Mouse (Mus musculus): ENCODE measurements around the gene Lcp2. TPM values are rescaled to one million over a fixed set of nuclear protein-coding genes. Genes with fewer than 3 reads are reported as not detected.

Gene Lcp2
- polyA plus RNA-seq, 1 experiment from 2014 or later = 1.8 TPM

DNA sequence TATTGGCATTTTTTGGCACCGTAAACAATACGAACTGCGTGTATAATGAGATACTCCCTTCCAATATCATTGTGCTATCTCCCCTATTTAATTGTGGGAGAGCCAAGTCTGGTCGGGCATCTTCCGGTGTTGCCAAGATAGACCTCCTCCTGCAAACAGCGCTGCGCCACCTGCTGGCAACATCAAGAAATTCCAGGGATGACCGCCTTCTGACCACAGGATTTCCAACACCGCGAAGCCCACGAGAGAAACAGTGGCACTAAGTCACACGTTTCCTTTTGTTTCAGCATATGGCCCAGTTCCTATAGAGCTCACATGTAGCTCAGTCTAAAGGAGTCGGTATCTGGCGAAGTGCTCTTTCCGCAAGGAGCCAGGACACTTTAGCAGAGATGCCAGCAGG is 27.1 kb downstream of the Lcp2 start:
- H3K4me2 ChIP-seq = peak overlapping the region; percentile 29; the same call in 1 of the 2 replicates
- ATAC-seq (ENCODE audit: low FRiP score) = peak; percentile 63; the same call in 1 of the 2 replicates
- no peak overlapping the region for H3K4me3 ChIP-seq
- 0 out of 2 replicates have a peak, but pooled peaks cover 3% of the 10 kb centered on the region for H3K4me1 ChIP-seq (replicated peaks)
- no peaks in the 10 kb centered on the region for H3K9me3 ChIP-seq
- 17% methylated on average over 15 of the region's 15 CpGs for WGBS
- no peak overlapping the region for H3K9ac ChIP-seq
- no peak overlapping the region for H3K27ac ChIP-seq
- no peaks in the 10 kb centered on the region for H3K36me3 ChIP-seq
- H3K27me3 ChIP-seq = 0 out of 2 replicates have a peak, but pooled peaks cover 2% of the 10 kb centered on the region

- Histone ChIP-seq H3K9me3 (no peaks in the 10 kb centered on the region), H3K9ac (no peak overlapping the region), H3K4me3 (no peak overlapping the region), H3K27me3 (0 out of 2 replicates have a peak, but pooled peaks cover 2% of the 10 kb centered on the region), H3K27ac (no peak overlapping the region), H3K4me1 (replicated peaks) (peaks cover 11% of the 10 kb centered on the region; the same call in 1 of the 2 replicates), H3K36me3 (no peaks in the 10 kb centered on the region), H3K4me2 (no peak overlapping the region)
- 90% methylated on average over 2 of the region's 2 CpGs for WGBS
- ATAC-seq (ENCODE audit: low FRiP score) = no peak
Observed at GRCm38 (mm10) chr11:34077870-34078269, 31.1 kb downstream of the Lcp2 start.

DNA sequence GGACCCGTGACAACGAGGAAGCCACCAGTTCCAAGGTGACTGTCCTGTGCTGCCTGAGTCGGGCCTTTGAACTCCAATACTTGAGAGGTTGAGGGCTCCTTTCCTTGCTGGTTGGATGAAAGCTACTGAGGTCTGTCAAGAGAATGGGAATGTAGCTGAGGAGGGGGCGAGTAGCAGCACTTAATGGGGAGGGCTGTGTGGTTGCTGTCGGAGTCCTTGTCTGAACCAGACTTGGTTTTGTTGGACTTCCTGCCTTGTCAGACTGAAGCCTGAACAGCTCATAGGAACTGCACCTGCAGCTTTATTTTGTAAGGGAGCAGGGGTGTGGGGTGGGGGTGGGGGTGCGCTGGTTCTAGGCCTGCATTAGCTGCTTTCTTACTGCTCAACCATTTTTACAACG is 31.9 kb downstream of the Lcp2 start:
- Histone ChIP-seq H3K9ac (no peak overlapping the region), H3K4me1 (replicated peaks) (peaks cover 11% of the 10 kb centered on the region; the same call in 1 of the 2 replicates), H3K4me2 (no peak overlapping the region), H3K27ac (no peak overlapping the region), H3K36me3 (no peaks in the 10 kb centered on the region), H3K9me3 (no peaks in the 10 kb centered on the region), H3K4me3 (no peak overlapping the region), H3K27me3 (0 out of 2 replicates have a peak, but pooled peaks cover 2% of the 10 kb centered on the region)
- ATAC-seq (ENCODE audit: low FRiP score) = no peak
- WGBS = 90% methylated on average over 7 of the region's 7 CpGs

GRCm38 (mm10) chr11:34079542-34080464 is 33.1 kb downstream of the Lcp2 start:
- H3K9me3 ChIP-seq = no peaks in the 10 kb centered on the region
- WGBS = 66% methylated on average over 6 of the region's 6 CpGs
- peak overlapping the region; percentile 60 for H3K27ac ChIP-seq
- H3K27me3 ChIP-seq = no peaks in the 10 kb centered on the region
- no peak for ATAC-seq (ENCODE audit: low FRiP score)
- peaks cover 9% of the 10 kb centered on the region; the same call in 1 of the 2 replicates for H3K4me1 ChIP-seq (replicated peaks)
- H3K36me3 ChIP-seq = no peaks in the 10 kb centered on the region
- no peak overlapping the region for H3K4me2 ChIP-seq
- H3K9ac ChIP-seq = no peak overlapping the region
- H3K4me3 ChIP-seq = no peak overlapping the region

GRCm38 (mm10) chr11:34083795-34084194 is 37.1 kb downstream of the Lcp2 start:
- Histone ChIP-seq H3K9ac (no peak overlapping the region), H3K4me1 (replicated peaks) (peaks cover 9% of the 10 kb centered on the region; the same call in 1 of the 2 replicates), H3K9me3 (no peaks in the 10 kb centered on the region), H3K4me2 (no peak overlapping the region), H3K4me3 (no peak overlapping the region), H3K27me3 (no peaks in the 10 kb centered on the region), H3K36me3 (no peaks in the 10 kb centered on the region), H3K27ac (no peak overlapping the region)
- no peak for ATAC-seq (ENCODE audit: low FRiP score)
- WGBS = 87% methylated on average over 7 of the region's 7 CpGs

DNA sequence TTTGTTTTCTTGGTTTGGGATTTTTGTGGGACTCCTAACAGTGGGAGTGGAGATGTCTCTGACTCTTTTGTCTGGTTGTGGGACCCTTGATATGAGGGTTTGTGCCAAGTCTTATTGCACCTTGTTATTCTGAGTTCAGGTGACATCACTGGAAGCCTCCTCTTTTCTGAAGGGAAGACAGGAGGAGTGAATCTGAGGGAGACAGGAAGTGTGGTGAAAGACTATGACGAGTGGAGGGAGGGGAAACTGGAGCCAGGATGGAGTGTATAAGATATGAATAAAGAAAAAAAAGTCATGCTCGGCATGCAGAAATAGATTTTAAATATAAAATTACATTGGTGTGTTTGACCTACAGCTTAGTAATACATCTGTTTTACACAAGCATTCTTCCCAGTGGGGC is 37.9 kb downstream of the Lcp2 start:
- H3K9ac ChIP-seq = no peak overlapping the region
- H3K4me3 ChIP-seq = no peak overlapping the region
- no peaks in the 10 kb centered on the region for H3K27me3 ChIP-seq
- no peak for ATAC-seq (ENCODE audit: low FRiP score)
- H3K27ac ChIP-seq = no peak overlapping the region
- WGBS = 72% methylated on average over 2 of the region's 2 CpGs
- no peaks in the 10 kb centered on the region for H3K36me3 ChIP-seq
- peaks cover 9% of the 10 kb centered on the region; the same call in 1 of the 2 replicates for H3K4me1 ChIP-seq (replicated peaks)
- H3K4me2 ChIP-seq = no peak overlapping the region
- no peaks in the 10 kb centered on the region for H3K9me3 ChIP-seq

- H3K4me2 ChIP-seq = no peak overlapping the region
- no peak for ATAC-seq (ENCODE audit: low FRiP score)
Observed at GRCm38 (mm10) chr11:34086164-34086751, 39.5 kb downstream of the Lcp2 start.

GRCm38 (mm10) chr11:34087064-34087463 is 40.3 kb downstream of the Lcp2 start:
- Histone ChIP-seq H3K36me3 (no peaks in the 10 kb centered on the region), H3K4me2 (no peak overlapping the region), H3K4me1 (replicated peaks) (no peaks in the 10 kb centered on the region), H3K9me3 (no peaks in the 10 kb centered on the region), H3K27me3 (no peaks in the 10 kb centered on the region), H3K27ac (no peak overlapping the region), H3K9ac (no peak overlapping the region), H3K4me3 (no peak overlapping the region)
- 78% methylated on average over 3 of the region's 3 CpGs for WGBS
- no peak for ATAC-seq (ENCODE audit: low FRiP score)

More at GRCm38 (mm10) chr11:34086164-34086751, 39.5 kb downstream of the Lcp2 start:
- Histone ChIP-seq H3K4me3 (no peak overlapping the region), H3K27ac (no peak overlapping the region), H3K9me3 (no peaks in the 10 kb centered on the region), H3K9ac (no peak overlapping the region), H3K27me3 (no peaks in the 10 kb centered on the region), H3K36me3 (no peaks in the 10 kb centered on the region), H3K4me1 (replicated peaks) (no peaks in the 10 kb centered on the region)
- 80% methylated on average over 8 of the region's 8 CpGs for WGBS

GRCm38 (mm10) chr11:34098422-34098821 is 51.7 kb downstream of the Lcp2 start, which contains the start of gene 4930469K13Rik:
4930469K13Rik (minus strand) TSS chr11:34098554.
- Histone ChIP-seq H3K9ac (no peak within 1 kb of the TSS), H3K4me2 (no peak within 1 kb of the TSS), H3K4me1 (replicated peaks) (no peaks in the 10 kb centered on the region; the same call in none of the 2 replicates), H3K4me3 (no peak within 1 kb of the TSS), H3K27ac (no peak within 1 kb of the TSS), H3K36me3 (no peaks in the 10 kb centered on the region), H3K27me3 (no peaks in the 10 kb centered on the region), H3K9me3 (no peaks in the 10 kb centered on the region)
- ATAC-seq (ENCODE audit: low FRiP score) = no peak
- WGBS = 86% methylated on average over 10 of the region's 10 CpGs

DNA sequence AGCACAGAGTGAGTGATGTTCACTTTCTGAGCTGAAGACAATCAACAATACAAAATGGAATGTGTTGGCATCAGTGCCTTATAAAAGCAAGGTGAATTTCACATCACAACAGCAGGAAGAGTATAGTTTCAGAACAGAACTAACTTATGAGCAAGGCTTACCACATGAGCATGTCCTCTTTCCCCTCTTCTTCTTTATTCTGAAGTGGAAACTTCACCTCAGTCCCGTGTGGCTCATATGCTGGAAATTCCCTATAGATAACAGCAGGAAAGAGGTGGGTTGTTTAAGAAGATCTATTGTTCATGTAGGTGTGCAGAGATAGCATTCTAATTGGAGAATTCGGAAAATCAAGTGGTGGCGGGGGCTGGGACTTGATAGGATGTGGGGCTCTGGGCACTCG is 55.1 kb downstream of the Lcp2 start:
- Histone ChIP-seq H3K9me3 (no peaks in the 10 kb centered on the region), H3K4me2 (no peak overlapping the region), H3K27me3 (no peaks in the 10 kb centered on the region), H3K36me3 (no peaks in the 10 kb centered on the region), H3K27ac (no peak overlapping the region), H3K4me3 (no peak overlapping the region), H3K9ac (no peak overlapping the region), H3K4me1 (replicated peaks) (peaks cover 22% of the 10 kb centered on the region)
- ATAC-seq (ENCODE audit: low FRiP score) = no peak
- WGBS = 87% methylated on average over 4 of the region's 4 CpGs

- peaks cover 22% of the 10 kb centered on the region for H3K4me1 ChIP-seq (replicated peaks)
- no peak overlapping the region for H3K4me3 ChIP-seq
- H3K4me2 ChIP-seq = no peak overlapping the region
- no peaks in the 10 kb centered on the region for H3K9me3 ChIP-seq
- WGBS = 27% methylated on average over 1 of the region's 1 CpGs
- no peaks in the 10 kb centered on the region for H3K27me3 ChIP-seq
- H3K36me3 ChIP-seq = no peaks in the 10 kb centered on the region
- H3K9ac ChIP-seq = no peak overlapping the region
- H3K27ac ChIP-seq = peak overlapping the region; percentile 37; the same call in 1 of the 2 replicates
- ATAC-seq (ENCODE audit: low FRiP score) = peak; percentile 12; the same call in 1 of the 2 replicates
Observed at GRCm38 (mm10) chr11:34104919-34105318, 58.2 kb downstream of the Lcp2 start.

GRCm38 (mm10) chr11:34109260-34109659 is 62.5 kb downstream of the Lcp2 start:
- no peak overlapping the region for H3K9ac ChIP-seq
- H3K27ac ChIP-seq = no peak overlapping the region
- peaks cover 48% of the 10 kb centered on the region for H3K4me1 ChIP-seq (replicated peaks)
- no peaks in the 10 kb centered on the region for H3K27me3 ChIP-seq
- no peak for ATAC-seq (ENCODE audit: low FRiP score)
- no peak overlapping the region for H3K4me2 ChIP-seq
- WGBS = 92% methylated on average over 1 of the region's 1 CpGs
- H3K9me3 ChIP-seq = no peaks in the 10 kb centered on the region
- no peak overlapping the region for H3K4me3 ChIP-seq
- no peaks in the 10 kb centered on the region for H3K36me3 ChIP-seq

Measured in hindbrain, embryonic 13.5 days (tissue).